Mouse (Mus musculus) duodenum, adult 2 months (tissue): ENCODE data around the gene Pnp. TPM values are rescaled to one million over a fixed set of nuclear protein-coding genes. Genes with fewer than 3 reads are reported as not detected.

ENCODE experiments used
- polyA plus RNA-seq: library from polyadenylated mRNA; depleted of rRNA; stranded (reverse); fragments of >200 nt; gene quantifications from 2 replicates; pipeline ENCODE4 v1.2.3, GENCODE M21; 2012; ENCODE audit warnings: low replicate concordance; rRNA removed

Gene Pnp
- 36.3 and 64.3 TPM in 2 replicates for polyA plus RNA-seq

GRCm38 (mm10) chr14:50930754-50931492 lies at the start of gene Pnp, which contains the start of gene Pip4p1:
Gene Pnp, plus strand, starts transcription at chr14:50931082.
Gene Pip4p1, minus strand, starts transcription at chr14:50930856.

GRCm38 (mm10) chr14:50897374-50897765 lies 33.5 kb upstream of the Pnp start, which contains the start of gene Klhl33:
Gene Klhl33, minus strand, starts transcription at chr14:50897507.

GRCm38 (mm10) chr14:50924281-50925064 lies 6.4 kb upstream of the Pnp start, which contains the start of the genes Osgep and Apex1:
Gene Osgep, minus strand, starts transcription at chr14:50924893.
Gene Apex1, plus strand, starts transcription at chr14:50924968.

GRCm38 (mm10) chr14:50943932-50944667 lies 13.2 kb downstream of the Pnp start, which contains the start of gene Gm49342:
Gene Gm49342, plus strand, starts transcription at chr14:50944517.

GRCm38 (mm10) chr14:50955942-50956508 lies 25.1 kb downstream of the Pnp start, which contains the start of gene Pnp2:
Gene Pnp2, plus strand, starts transcription at chr14:50955992.

GRCm38 (mm10) chr14:51007152-51007801 lies 76.4 kb downstream of the Pnp start, which contains the start of gene Rnase10:
Gene Rnase10, plus strand, starts transcription at chr14:51007751.

Other genes starting within 250 kb of the Pnp start
- gene Olfr747, start 237.9 kb upstream of the Pnp start, polyA plus RNA-seq, result not detected in 2 replicates
- gene Olfr748, start 223.7 kb upstream of the Pnp start, polyA plus RNA-seq, result not detected in 2 replicates
- gene Olfr749, start 186.0 kb upstream of the Pnp start, polyA plus RNA-seq, result not detected in 2 replicates
- 11.4 and 14.5 TPM in 2 replicates for gene Ttc5, start 145.6 kb upstream of the Pnp start, polyA plus RNA-seq
- gene Ccnb1ip1, start 123.3 kb upstream of the Pnp start, polyA plus RNA-seq, result not detected in 2 replicates
- 3.8 and 4.2 TPM in 2 replicates for gene Parp2, start 123.2 kb upstream of the Pnp start, polyA plus RNA-seq
- 47.0 and 78.2 TPM in 2 replicates for gene Tep1, start 60.5 kb upstream of the Pnp start, polyA plus RNA-seq
- gene Klhl33, start 33.6 kb upstream of the Pnp start, polyA plus RNA-seq, result 1.1 and 1.4 TPM in 2 replicates
- 59.8 and 114 TPM in 2 replicates for gene Osgep, start 6.2 kb upstream of the Pnp start, polyA plus RNA-seq
- 9.8 and 11.7 TPM in 2 replicates for gene Apex1, start 6.1 kb upstream of the Pnp start, polyA plus RNA-seq
- gene Pip4p1, start 226 bp upstream of the Pnp start, polyA plus RNA-seq, result 51.5 and 99.7 TPM in 2 replicates
- 8.9 TPM in 1 of 2 replicates, not detected in the other for gene Gm49342, start 13.4 kb downstream of the Pnp start, polyA plus RNA-seq
- gene Pnp2, start 24.9 kb downstream of the Pnp start, polyA plus RNA-seq, result 22.4 and 57.7 TPM in 2 replicates
- not detected in 2 replicates for gene Rnase10, start 76.7 kb downstream of the Pnp start, polyA plus RNA-seq
- gene Rnase9, start 110.8 kb downstream of the Pnp start, polyA plus RNA-seq, result not detected in 2 replicates
- not detected in 2 replicates for gene Rnase11, start 119.1 kb downstream of the Pnp start, polyA plus RNA-seq
- gene Rnase12, start 126.6 kb downstream of the Pnp start, polyA plus RNA-seq, result 0.21 TPM in 1 of 2 replicates, not detected in the other
- 0.09 TPM in 1 of 2 replicates, not detected in the other for gene Olfr750, start 143.4 kb downstream of the Pnp start, polyA plus RNA-seq
- gene Rnase4, start 160.0 kb downstream of the Pnp start, polyA plus RNA-seq, result 73.0 and 83.3 TPM in 2 replicates
- gene Ang, start 160.1 kb downstream of the Pnp start, polyA plus RNA-seq, result 18.9 and 27.3 TPM in 2 replicates
- not detected in 2 replicates for gene Eddm3b, start 183.3 kb downstream of the Pnp start, polyA plus RNA-seq
- 4.8 and 5.2 TPM in 2 replicates for gene Rnase6, start 192.8 kb downstream of the Pnp start, polyA plus RNA-seq
- gene Rnase1, start 215.7 kb downstream of the Pnp start, polyA plus RNA-seq, result 35.3 and 1,063 TPM in 2 replicates
- not detected in 2 replicates for gene Rnase2b, start 231.2 kb downstream of the Pnp start, polyA plus RNA-seq